Mouse (Mus musculus): Measurements from ENCODE around the gene Cd79b. TPM values are rescaled to one million over a fixed set of nuclear protein-coding genes. Genes with fewer than 3 reads are reported as not detected.
"Not testable (repeated sequence)": the region's sequence is repeated elsewhere in the genome, so short reads cannot be mapped to it uniquely, and the experiment has no call there.

Cd79b gene
- polyA plus RNA-seq, 1 experiment from 2014 or later = 0.85 TPM

- Histone ChIP-seq H3K27me3 (replicated peaks; ENCODE audit: control insufficient read depth, insufficient read depth, low read length) (no peaks in the 10 kb centered on the region), H3K9ac (ENCODE audit: low read depth, low read length) (no peak overlapping the region), H3K27ac (ENCODE audit: low read depth, low read length) (no peak overlapping the region), H3K4me2 (ENCODE audit: low read length) (no peak overlapping the region), H3K36me3 (ENCODE audit: control insufficient read depth, insufficient read depth, low read length) (no peaks in the 10 kb centered on the region), H3K4me1 (ENCODE audit: control insufficient read depth, insufficient read depth, low read depth, low read length) (no peaks in the 10 kb centered on the region), H3K9me3 (ENCODE audit: control insufficient read depth, low read length) (no peaks in the 10 kb centered on the region), H3K4me3 (ENCODE audit: low read length) (no peak overlapping the region)
- ATAC-seq = no peak
- WGBS = 66% methylated on average over 6 of the region's 6 CpGs
Observed at GRCm38 (mm10) chr11:106344910-106345309, 30.3 kb upstream of the Cd79b start.

DNA sequence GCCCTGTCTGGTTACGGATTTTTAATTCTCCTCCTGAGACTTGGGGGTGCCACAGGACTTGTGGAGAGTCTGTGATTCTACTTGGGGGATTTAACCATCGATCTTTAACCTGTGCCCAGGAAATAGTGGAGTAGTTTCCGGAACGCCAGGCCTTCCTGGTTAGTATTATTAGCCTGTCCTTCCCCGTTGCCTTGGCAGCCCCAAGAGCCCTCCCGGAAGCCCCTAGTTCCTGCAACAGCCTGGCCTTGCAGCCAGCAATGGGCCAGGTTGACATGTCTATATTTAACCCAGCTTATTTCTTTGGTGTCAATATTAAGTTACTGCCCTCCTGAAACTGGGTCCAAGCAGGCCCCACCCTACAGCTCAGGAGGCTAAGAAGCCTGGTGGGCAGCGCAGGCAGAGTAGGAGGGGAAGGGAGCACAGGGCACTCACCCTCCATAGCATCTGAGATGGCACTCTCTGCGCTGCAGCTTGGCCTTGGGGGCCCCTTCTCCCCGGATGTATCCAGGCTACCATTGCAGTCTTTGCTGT lies 26.5 kb upstream of the Cd79b start:
- WGBS = 84% methylated on average over 9 of the region's 9 CpGs
- Histone ChIP-seq H3K4me2 (ENCODE audit: low read length) (no peak overlapping the region), H3K27me3 (replicated peaks; ENCODE audit: control insufficient read depth, insufficient read depth, low read length) (no peaks in the 10 kb centered on the region), H3K9me3 (ENCODE audit: control insufficient read depth, low read length) (no peaks in the 10 kb centered on the region), H3K9ac (ENCODE audit: low read depth, low read length) (no peak overlapping the region), H3K4me1 (ENCODE audit: control insufficient read depth, insufficient read depth, low read depth, low read length) (no peaks in the 10 kb centered on the region), H3K4me3 (ENCODE audit: low read length) (no peak overlapping the region), H3K27ac (ENCODE audit: low read depth, low read length) (no peak overlapping the region), H3K36me3 (ENCODE audit: control insufficient read depth, insufficient read depth, low read length) (no peaks in the 10 kb centered on the region)
- ATAC-seq = no peak

DNA sequence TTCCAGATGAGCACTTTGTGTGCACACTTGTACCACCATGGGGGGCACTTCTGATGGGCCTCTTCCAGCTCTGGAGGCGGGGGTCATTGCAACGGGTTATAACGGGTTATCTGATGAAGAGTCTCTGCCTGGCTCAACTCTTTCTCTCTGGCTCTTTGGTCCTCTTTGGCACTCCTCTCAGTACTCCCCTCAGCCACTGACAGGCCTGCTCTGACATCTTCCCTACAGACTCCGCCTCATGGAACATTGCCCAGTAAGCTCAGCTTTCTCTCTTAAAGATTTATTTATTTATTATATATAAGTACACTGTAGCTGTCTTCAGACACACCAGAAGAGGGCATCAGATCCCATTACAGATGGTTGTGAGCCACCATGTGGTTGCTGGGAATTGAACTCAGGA lies 24.8 kb upstream of the Cd79b start:
- not testable (repeated sequence) for ATAC-seq; H3K4me2 ChIP-seq (ENCODE audit: low read length); H3K9ac ChIP-seq (ENCODE audit: low read depth, low read length); H3K4me1 ChIP-seq (ENCODE audit: control insufficient read depth, insufficient read depth, low read depth, low read length); H3K4me3 ChIP-seq (ENCODE audit: low read length); H3K36me3 ChIP-seq (ENCODE audit: control insufficient read depth, insufficient read depth, low read length); H3K9me3 ChIP-seq (ENCODE audit: control insufficient read depth, low read length); H3K27ac ChIP-seq (ENCODE audit: low read depth, low read length); H3K27me3 ChIP-seq (replicated peaks; ENCODE audit: control insufficient read depth, insufficient read depth, low read length)
- 90% methylated on average over 4 of the region's 4 CpGs for WGBS

GRCm38 (mm10) chr11:106338870-106339269 lies 24.3 kb upstream of the Cd79b start:
- ATAC-seq = no peak
- Histone ChIP-seq H3K27ac (ENCODE audit: low read depth, low read length) (no peak overlapping the region), H3K4me1 (ENCODE audit: control insufficient read depth, insufficient read depth, low read depth, low read length) (no peaks in the 10 kb centered on the region), H3K36me3 (ENCODE audit: control insufficient read depth, insufficient read depth, low read length) (no peaks in the 10 kb centered on the region), H3K4me2 (ENCODE audit: low read length) (no peak overlapping the region), H3K9ac (ENCODE audit: low read depth, low read length) (no peak overlapping the region), H3K9me3 (ENCODE audit: control insufficient read depth, low read length) (no peaks in the 10 kb centered on the region), H3K27me3 (replicated peaks; ENCODE audit: control insufficient read depth, insufficient read depth, low read length) (no peaks in the 10 kb centered on the region), H3K4me3 (ENCODE audit: low read length) (no peak overlapping the region)
- WGBS = 84% methylated on average over 7 of the region's 7 CpGs

DNA sequence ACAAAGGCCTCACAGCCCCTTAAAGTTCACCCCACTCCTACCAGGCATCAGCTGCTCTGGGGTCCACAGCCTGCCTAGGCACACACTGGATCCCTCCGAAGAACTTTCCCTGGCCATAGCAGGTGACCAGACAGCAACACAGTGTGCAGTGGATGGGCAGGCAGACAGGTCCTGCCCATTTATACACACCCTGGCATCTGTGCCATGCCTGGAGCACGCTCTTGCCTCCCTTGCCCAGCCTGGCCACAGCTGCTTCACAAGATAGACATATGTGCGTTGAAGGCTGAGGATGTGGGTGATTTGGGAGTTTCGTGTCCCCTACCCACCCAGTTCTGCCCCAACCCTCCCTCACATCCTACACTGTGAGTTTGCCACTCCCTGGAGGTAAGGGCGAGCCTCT lies 23.5 kb upstream of the Cd79b start:
- Histone ChIP-seq H3K9ac (ENCODE audit: low read depth, low read length) (no peak overlapping the region), H3K4me2 (ENCODE audit: low read length) (no peak overlapping the region), H3K9me3 (ENCODE audit: control insufficient read depth, low read length) (no peaks in the 10 kb centered on the region), H3K27me3 (replicated peaks; ENCODE audit: control insufficient read depth, insufficient read depth, low read length) (no peaks in the 10 kb centered on the region), H3K36me3 (ENCODE audit: control insufficient read depth, insufficient read depth, low read length) (no peaks in the 10 kb centered on the region), H3K4me3 (ENCODE audit: low read length) (no peak overlapping the region), H3K27ac (ENCODE audit: low read depth, low read length) (no peak overlapping the region), H3K4me1 (ENCODE audit: control insufficient read depth, insufficient read depth, low read depth, low read length) (no peaks in the 10 kb centered on the region)
- ATAC-seq = no peak
- 75% methylated on average over 5 of the region's 5 CpGs for WGBS

GRCm38 (mm10) chr11:106334066-106334465 lies 19.5 kb upstream of the Cd79b start:
- H3K9ac ChIP-seq (ENCODE audit: low read depth, low read length) = no peak overlapping the region
- no peaks in the 10 kb centered on the region for H3K9me3 ChIP-seq (ENCODE audit: control insufficient read depth, low read length)
- no peak for ATAC-seq
- no peak overlapping the region for H3K4me2 ChIP-seq (ENCODE audit: low read length)
- 6% methylated on average over 2 of the region's 2 CpGs for WGBS
- no peaks in the 10 kb centered on the region for H3K36me3 ChIP-seq (ENCODE audit: control insufficient read depth, insufficient read depth, low read length)
- no peak overlapping the region for H3K4me3 ChIP-seq (ENCODE audit: low read length)
- H3K4me1 ChIP-seq (ENCODE audit: control insufficient read depth, insufficient read depth, low read depth, low read length) = no peaks in the 10 kb centered on the region
- no peaks in the 10 kb centered on the region for H3K27me3 ChIP-seq (replicated peaks; ENCODE audit: control insufficient read depth, insufficient read depth, low read length)
- no peak overlapping the region for H3K27ac ChIP-seq (ENCODE audit: low read depth, low read length)

- ATAC-seq = no peak
- H3K27ac ChIP-seq (ENCODE audit: low read depth, low read length) = no peak overlapping the region
- H3K27me3 ChIP-seq (replicated peaks; ENCODE audit: control insufficient read depth, insufficient read depth, low read length) = no peaks in the 10 kb centered on the region
- H3K9me3 ChIP-seq (ENCODE audit: control insufficient read depth, low read length) = no peaks in the 10 kb centered on the region
- no peaks in the 10 kb centered on the region for H3K36me3 ChIP-seq (ENCODE audit: control insufficient read depth, insufficient read depth, low read length)
- WGBS = 53% methylated on average over 4 of the region's 4 CpGs
- no peak overlapping the region for H3K4me3 ChIP-seq (ENCODE audit: low read length)
- no peak overlapping the region for H3K4me2 ChIP-seq (ENCODE audit: low read length)
- no peaks in the 10 kb centered on the region for H3K4me1 ChIP-seq (ENCODE audit: control insufficient read depth, insufficient read depth, low read depth, low read length)
- no peak overlapping the region for H3K9ac ChIP-seq (ENCODE audit: low read depth, low read length)
Observed at GRCm38 (mm10) chr11:106332458-106332857, 17.9 kb upstream of the Cd79b start.

GRCm38 (mm10) chr11:106329682-106330081 lies 15.1 kb upstream of the Cd79b start:
- Histone ChIP-seq H3K4me2 (ENCODE audit: low read length) (no peak overlapping the region), H3K4me3 (ENCODE audit: low read length) (no peak overlapping the region), H3K27ac (ENCODE audit: low read depth, low read length) (no peak overlapping the region), H3K36me3 (ENCODE audit: control insufficient read depth, insufficient read depth, low read length) (no peaks in the 10 kb centered on the region), H3K4me1 (ENCODE audit: control insufficient read depth, insufficient read depth, low read depth, low read length) (no peaks in the 10 kb centered on the region), H3K27me3 (replicated peaks; ENCODE audit: control insufficient read depth, insufficient read depth, low read length) (no peaks in the 10 kb centered on the region), H3K9ac (ENCODE audit: low read depth, low read length) (no peak overlapping the region), H3K9me3 (ENCODE audit: control insufficient read depth, low read length) (no peaks in the 10 kb centered on the region)
- WGBS = 72% methylated on average over 7 of the region's 7 CpGs
- ATAC-seq = no peak

DNA sequence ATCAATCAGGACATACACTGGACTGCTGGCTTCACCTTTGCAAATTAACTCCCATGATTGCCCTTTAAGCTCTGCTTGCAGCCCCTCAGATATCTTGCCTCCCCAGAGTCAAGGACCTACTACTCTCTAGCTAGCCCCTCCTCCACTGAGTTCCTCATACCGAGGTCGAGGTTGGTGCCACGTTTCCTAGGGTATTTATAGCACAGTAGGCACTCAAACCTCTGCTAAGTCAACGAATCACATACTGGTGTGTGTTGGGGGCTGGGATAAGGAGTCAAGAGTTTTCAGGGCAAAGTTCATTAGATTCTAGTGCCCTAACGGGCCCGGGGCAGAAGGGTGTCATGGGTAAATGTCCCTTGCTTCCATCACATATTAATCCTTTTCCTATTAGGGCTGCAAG lies 14.6 kb upstream of the Cd79b start:
- H3K4me3 ChIP-seq (ENCODE audit: low read length) = no peak overlapping the region
- WGBS = 86% methylated on average over 6 of the region's 6 CpGs
- ATAC-seq = no peak
- no peak overlapping the region for H3K9ac ChIP-seq (ENCODE audit: low read depth, low read length)
- H3K36me3 ChIP-seq (ENCODE audit: control insufficient read depth, insufficient read depth, low read length) = no peaks in the 10 kb centered on the region
- H3K4me1 ChIP-seq (ENCODE audit: control insufficient read depth, insufficient read depth, low read depth, low read length) = no peaks in the 10 kb centered on the region
- no peak overlapping the region for H3K4me2 ChIP-seq (ENCODE audit: low read length)
- H3K9me3 ChIP-seq (ENCODE audit: control insufficient read depth, low read length) = no peaks in the 10 kb centered on the region
- H3K27ac ChIP-seq (ENCODE audit: low read depth, low read length) = no peak overlapping the region
- no peaks in the 10 kb centered on the region for H3K27me3 ChIP-seq (replicated peaks; ENCODE audit: control insufficient read depth, insufficient read depth, low read length)

- Histone ChIP-seq H3K4me2 (ENCODE audit: low read length) (no peak overlapping the region), H3K4me1 (ENCODE audit: control insufficient read depth, insufficient read depth, low read depth, low read length) (no peaks in the 10 kb centered on the region), H3K9ac (ENCODE audit: low read depth, low read length) (no peak overlapping the region), H3K27ac (ENCODE audit: low read depth, low read length) (no peak overlapping the region), H3K9me3 (ENCODE audit: control insufficient read depth, low read length) (no peaks in the 10 kb centered on the region), H3K27me3 (replicated peaks; ENCODE audit: control insufficient read depth, insufficient read depth, low read length) (no peaks in the 10 kb centered on the region), H3K36me3 (ENCODE audit: control insufficient read depth, insufficient read depth, low read length) (no peaks in the 10 kb centered on the region), H3K4me3 (ENCODE audit: low read length) (no peak overlapping the region)
- no peak for ATAC-seq
- 89% methylated on average over 5 of the region's 5 CpGs for WGBS
Observed at GRCm38 (mm10) chr11:106328521-106328920, 14.0 kb upstream of the Cd79b start.

Measured in hindbrain, embryonic 16.5 days (tissue).